Mouse (Mus musculus): ENCODE results near the gene Abhd17a. TPM values are rescaled to one million over a fixed set of nuclear protein-coding genes. Genes with fewer than 3 reads are reported as not detected.
A peak's percentile ranks its signal among the peaks of the same experiment; 100 is the strongest.

Gene Abhd17a
- polyA plus RNA-seq, 1 experiment from 2014 or later: 50.2 TPM

- H3K4me1 ChIP-seq (ENCODE audit: insufficient read depth): peaks cover 41% of the 10 kb centered on the region
- no peak for DNase-seq
- H3K4me3 ChIP-seq (ENCODE audit: low read depth, low read length): no peak overlapping the region
- H3K4me2 ChIP-seq (ENCODE audit: low read depth, low read length): peak overlapping the region; percentile 76; the same call in 1 of the 2 replicates
- ATAC-seq: no peak
- 0 out of 2 replicates have a peak, but pooled peaks cover 4% of the 10 kb centered on the region for H3K27me3 ChIP-seq (ENCODE audit: insufficient read depth, low read length)
- H3K9ac ChIP-seq (replicated peaks): no peak overlapping the region
- 53% methylated on average over 5 of the region's 5 CpGs for whole genome bisulfite sequencing (ENCODE audit: insufficient replicate concordance)
- no peak overlapping the region for H3K27ac ChIP-seq (ENCODE audit: low read depth)
- H3K9me3 ChIP-seq (ENCODE audit: low read length): no peaks in the 10 kb centered on the region
- TF ChIP-seq CTCF (IDR thresholded peaks at IDR 0.05; ENCODE audit: low read depth) (no peak), EP300 (IDR thresholded peaks at IDR 0.05; ENCODE audit: low read depth) (no peak)
- peaks cover 13% of the 10 kb centered on the region for H3K36me3 ChIP-seq (replicated peaks; ENCODE audit: insufficient read depth, low read length)
Measured at GRCm38 (mm10) chr10:80538180-80538579, 52.0 kb downstream of the Abhd17a start.

- Histone ChIP-seq H3K27ac (ENCODE audit: low read depth) (peak overlapping the region; percentile 44), H3K4me2 (ENCODE audit: low read depth, low read length) (peak overlapping the region; percentile 75), H3K4me3 (ENCODE audit: low read depth, low read length) (peak overlapping the region; percentile 36; the same call in 1 of the 2 replicates), H3K9ac (replicated peaks) (peak overlapping the region; percentile 17; the same call in 1 of the 2 replicates), H3K27me3 (ENCODE audit: insufficient read depth, low read length) (0 out of 2 replicates have a peak, but pooled peaks cover 4% of the 10 kb centered on the region), H3K9me3 (ENCODE audit: low read length) (no peaks in the 10 kb centered on the region), H3K36me3 (replicated peaks; ENCODE audit: insufficient read depth, low read length) (no peaks in the 10 kb centered on the region), H3K4me1 (ENCODE audit: insufficient read depth) (peaks cover 46% of the 10 kb centered on the region)
- ATAC-seq: no peak
- DNase-seq: peak; percentile 81
- no peak for TF ChIP-seq CTCF (IDR thresholded peaks at IDR 0.05; ENCODE audit: low read depth)
- TF ChIP-seq EP300 (IDR thresholded peaks at IDR 0.05; ENCODE audit: low read depth): no peak
- WGBS (ENCODE audit: insufficient replicate concordance): 20% methylated on average over 13 of the region's 13 CpGs
Measured at GRCm38 (mm10) chr10:80535711-80536110, 54.4 kb downstream of the Abhd17a start.

GRCm38 (mm10) chr10:80535071-80535470 lies 55.1 kb downstream of the Abhd17a start:
- peak; percentile 80 for DNase-seq
- peak overlapping the region; percentile 17; the same call in 1 of the 2 replicates for H3K9ac ChIP-seq (replicated peaks)
- H3K4me3 ChIP-seq (ENCODE audit: low read depth, low read length): peak overlapping the region; percentile 36; the same call in 1 of the 2 replicates
- H3K9me3 ChIP-seq (ENCODE audit: low read length): no peaks in the 10 kb centered on the region
- peak overlapping the region; percentile 44; the same call in 1 of the 2 replicates for H3K27ac ChIP-seq (ENCODE audit: low read depth)
- no peak; the same call in 1 of the 2 replicates for ATAC-seq
- WGBS (ENCODE audit: insufficient replicate concordance): 9% methylated on average over 14 of the region's 14 CpGs
- H3K27me3 ChIP-seq (ENCODE audit: insufficient read depth, low read length): 0 out of 2 replicates have a peak, but pooled peaks cover 4% of the 10 kb centered on the region
- no peaks in the 10 kb centered on the region for H3K36me3 ChIP-seq (replicated peaks; ENCODE audit: insufficient read depth, low read length)
- H3K4me2 ChIP-seq (ENCODE audit: low read depth, low read length): peak overlapping the region; percentile 75
- TF ChIP-seq EP300 (IDR thresholded peaks at IDR 0.05; ENCODE audit: low read depth): no peak
- TF ChIP-seq CTCF (IDR thresholded peaks at IDR 0.05; ENCODE audit: low read depth): no peak
- H3K4me1 ChIP-seq (ENCODE audit: insufficient read depth): peaks cover 46% of the 10 kb centered on the region

- 9% methylated on average over 7 of the region's 7 CpGs for WGBS (ENCODE audit: insufficient replicate concordance)
- Histone ChIP-seq H3K4me3 (ENCODE audit: low read depth, low read length) (no peak overlapping the region), H3K27me3 (ENCODE audit: insufficient read depth, low read length) (0 out of 2 replicates have a peak, but pooled peaks cover 4% of the 10 kb centered on the region), H3K36me3 (replicated peaks; ENCODE audit: insufficient read depth, low read length) (no peaks in the 10 kb centered on the region), H3K27ac (ENCODE audit: low read depth) (0 out of 2 replicates have a peak overlapping the region, but pooled peaks have one; percentile 19), H3K9ac (replicated peaks) (no peak overlapping the region), H3K4me1 (ENCODE audit: insufficient read depth) (peaks cover 38% of the 10 kb centered on the region), H3K9me3 (ENCODE audit: low read length) (no peaks in the 10 kb centered on the region), H3K4me2 (ENCODE audit: low read depth, low read length) (peak overlapping the region; percentile 26; the same call in 1 of the 2 replicates)
- DNase-seq (peak; percentile 81), ATAC-seq (peak; percentile 68)
- TF ChIP-seq CTCF (IDR thresholded peaks at IDR 0.05; ENCODE audit: low read depth) (no peak), EP300 (IDR thresholded peaks at IDR 0.05; ENCODE audit: low read depth) (no peak)
Measured at GRCm38 (mm10) chr10:80533704-80534103, 56.4 kb downstream of the Abhd17a start.

Small RNAs within 50 kb of the gene (microRNA-seq; reads per million reads assigned to microRNA genes)
- gene Mir6912: not detected

Other genes starting within 250 kb of the Abhd17a start
- gene Adamtsl5, start 241.9 kb downstream of the Abhd17a start, polyA plus RNA-seq (2015; fragmentation: Nextera tagmentation; extraction: Ambion mirVana): 1.5 and 1.8 TPM in 2 replicates
- gene Plk5, start 233.9 kb downstream of the Abhd17a start, polyA plus RNA-seq (2015; fragmentation: Nextera tagmentation; extraction: Ambion mirVana): 0.08 and 0.20 TPM in 2 replicates
- gene Mex3d, start 202.7 kb downstream of the Abhd17a start, polyA plus RNA-seq (2015; fragmentation: Nextera tagmentation; extraction: Ambion mirVana): 0.72 and 0.99 TPM in 2 replicates
- 33.4 and 33.5 TPM in 2 replicates for gene Mbd3, start 190.8 kb downstream of the Abhd17a start, polyA plus RNA-seq (2015; fragmentation: Nextera tagmentation; extraction: Ambion mirVana)
- 753 and 771 TPM in 2 replicates for gene Uqcr11, start 183.5 kb downstream of the Abhd17a start, polyA plus RNA-seq (2015; fragmentation: Nextera tagmentation; extraction: Ambion mirVana)
- gene Tcf3, start 156.7 kb downstream of the Abhd17a start, polyA plus RNA-seq (2015; fragmentation: Nextera tagmentation; extraction: Ambion mirVana): 28.2 and 29.5 TPM in 2 replicates
- not detected in 2 replicates for gene Onecut3, start 95.5 kb downstream of the Abhd17a start, polyA plus RNA-seq (2015; fragmentation: Nextera tagmentation; extraction: Ambion mirVana)
- gene Atp8b3, start 51.2 kb downstream of the Abhd17a start, polyA plus RNA-seq (2015; fragmentation: Nextera tagmentation; extraction: Ambion mirVana): not detected in 2 replicates
- gene Rexo1, start 28.8 kb downstream of the Abhd17a start, polyA plus RNA-seq (2015; fragmentation: Nextera tagmentation; extraction: Ambion mirVana): 7.4 and 8.1 TPM in 2 replicates
- 6.1 and 6.5 TPM in 2 replicates for gene Klf16, start 13.0 kb downstream of the Abhd17a start, polyA plus RNA-seq (2015; fragmentation: Nextera tagmentation; extraction: Ambion mirVana)
- 27.5 and 29.2 TPM in 2 replicates for gene Scamp4, start 12.5 kb upstream of the Abhd17a start, polyA plus RNA-seq (2015; fragmentation: Nextera tagmentation; extraction: Ambion mirVana)
- gene Adat3, start 12.5 kb upstream of the Abhd17a start, polyA plus RNA-seq (2015; fragmentation: Nextera tagmentation; extraction: Ambion mirVana): 2.1 and 2.6 TPM in 2 replicates
- gene Gm49322, start 15.7 kb upstream of the Abhd17a start, polyA plus RNA-seq (2015; fragmentation: Nextera tagmentation; extraction: Ambion mirVana): 0.20 and 0.52 TPM in 2 replicates
- gene Csnk1g2, start 32.5 kb upstream of the Abhd17a start, polyA plus RNA-seq (2015; fragmentation: Nextera tagmentation; extraction: Ambion mirVana): 41.4 and 45.8 TPM in 2 replicates
- gene Btbd2, start 66.7 kb upstream of the Abhd17a start, polyA plus RNA-seq (2015; fragmentation: Nextera tagmentation; extraction: Ambion mirVana): 10.7 and 11.5 TPM in 2 replicates
- gene Mknk2, start 87.8 kb upstream of the Abhd17a start, polyA plus RNA-seq (2015; fragmentation: Nextera tagmentation; extraction: Ambion mirVana): 45.8 and 46.1 TPM in 2 replicates
- 14.7 and 17.3 TPM in 2 replicates for gene Mob3a, start 111.6 kb upstream of the Abhd17a start, polyA plus RNA-seq (2015; fragmentation: Nextera tagmentation; extraction: Ambion mirVana)
- 7.9 and 10.4 TPM in 2 replicates for gene Izumo4, start 111.8 kb upstream of the Abhd17a start, polyA plus RNA-seq (2015; fragmentation: Nextera tagmentation; extraction: Ambion mirVana)
- 16.4 and 19.0 TPM in 2 replicates for gene Ap3d1, start 151.9 kb upstream of the Abhd17a start, polyA plus RNA-seq (2015; fragmentation: Nextera tagmentation; extraction: Ambion mirVana)
- 4.6 TPM in 2 replicates for gene Dot1l, start 164.9 kb upstream of the Abhd17a start, polyA plus RNA-seq (2015; fragmentation: Nextera tagmentation; extraction: Ambion mirVana)
- 20.9 and 22.2 TPM in 2 replicates for gene Sf3a2, start 207.9 kb upstream of the Abhd17a start, polyA plus RNA-seq (2015; fragmentation: Nextera tagmentation; extraction: Ambion mirVana)
- 42.0 and 43.7 TPM in 2 replicates for gene Plekhj1, start 208.3 kb upstream of the Abhd17a start, polyA plus RNA-seq (2015; fragmentation: Nextera tagmentation; extraction: Ambion mirVana)
- gene Amh, start 214.9 kb upstream of the Abhd17a start, polyA plus RNA-seq (2015; fragmentation: Nextera tagmentation; extraction: Ambion mirVana): 0.06 TPM in 1 of 2 replicates, not detected in the other
- gene Jsrp1, start 223.2 kb upstream of the Abhd17a start, polyA plus RNA-seq (2015; fragmentation: Nextera tagmentation; extraction: Ambion mirVana): 1.6 TPM in 1 of 2 replicates, not detected in the other
- gene Oaz1, start 236.3 kb upstream of the Abhd17a start, polyA plus RNA-seq (2015; fragmentation: Nextera tagmentation; extraction: Ambion mirVana): 1,017 and 1,029 TPM in 2 replicates

Measured in liver, postnatal 0 days (tissue).